Mouse (Mus musculus): ENCODE results near the gene Btnl10. TPM values are rescaled to one million over a fixed set of nuclear protein-coding genes. Genes with fewer than 3 reads are reported as not detected.
"Not testable (repeated sequence)": the region's sequence is repeated elsewhere in the genome, so short reads cannot be mapped to it uniquely, and the experiment has no call there.

Gene Btnl10
- polyA plus RNA-seq, 1 experiment from 2014 or later = not detected

GRCm38 (mm10) chr11:58944136-58944535, 26.4 kb downstream of the Btnl10 start:
- Histone ChIP-seq H3K36me3 (ENCODE audit: control insufficient read depth, insufficient read depth, low read length) (no peaks in the 10 kb centered on the region), H3K4me1 (ENCODE audit: control insufficient read depth, insufficient read depth, low read length) (peaks cover 8% of the 10 kb centered on the region; the same call in 1 of the 2 replicates), H3K27ac (ENCODE audit: low read depth, low read length) (peak overlapping the region; percentile 16; the same call in 1 of the 2 replicates), H3K4me3 (ENCODE audit: low read depth, low read length) (no peak overlapping the region), H3K27me3 (ENCODE audit: control insufficient read depth, insufficient read depth, low read length) (no peaks in the 10 kb centered on the region), H3K9me3 (ENCODE audit: control insufficient read depth, low read length) (no peaks in the 10 kb centered on the region), H3K4me2 (ENCODE audit: low read depth, low read length) (no peak overlapping the region), H3K9ac (replicated peaks; ENCODE audit: low read depth, low read length) (no peak overlapping the region; the same call in 1 of the 2 replicates)
- ATAC-seq (ENCODE audit: low read depth) = no peak
- WGBS = 60% methylated on average over 5 of the region's 5 CpGs

GRCm38 (mm10) chr11:58947306-58947705, 29.6 kb downstream of the Btnl10 start:
- Histone ChIP-seq H3K9me3 (ENCODE audit: control insufficient read depth, low read length) (no peaks in the 10 kb centered on the region), H3K36me3 (ENCODE audit: control insufficient read depth, insufficient read depth, low read length) (no peaks in the 10 kb centered on the region), H3K4me2 (ENCODE audit: low read depth, low read length) (peak overlapping the region; percentile 45), H3K27me3 (ENCODE audit: control insufficient read depth, insufficient read depth, low read length) (no peaks in the 10 kb centered on the region), H3K4me3 (ENCODE audit: low read depth, low read length) (peak overlapping the region; percentile 51), H3K27ac (ENCODE audit: low read depth, low read length) (peak overlapping the region; percentile 95), H3K9ac (replicated peaks; ENCODE audit: low read depth, low read length) (peak overlapping the region; percentile 53), H3K4me1 (ENCODE audit: control insufficient read depth, insufficient read depth, low read length) (peaks cover 19% of the 10 kb centered on the region)
- ATAC-seq (ENCODE audit: low read depth) = no peak
- 83% methylated on average over 3 of the region's 3 CpGs for WGBS

- ATAC-seq (ENCODE audit: low read depth) = peak; percentile 75
- H3K4me1 ChIP-seq (ENCODE audit: control insufficient read depth, insufficient read depth, low read length) = peaks cover 22% of the 10 kb centered on the region
- H3K4me2 ChIP-seq (ENCODE audit: low read depth, low read length) = peak overlapping the region; percentile 45
Observed at GRCm38 (mm10) chr11:58947798-58948528, 30.3 kb downstream of the Btnl10 start.

GRCm38 (mm10) chr11:58948542-58949479, 31.1 kb downstream of the Btnl10 start, which contains the start of gene Hist3h2ba:
TSS of gene Hist3h2ba (plus strand) at chr11:58948920.
- Histone ChIP-seq H3K9ac (replicated peaks; ENCODE audit: low read depth, low read length) (peak within 1 kb of the TSS; percentile 78), H3K4me1 (ENCODE audit: control insufficient read depth, insufficient read depth, low read length) (peaks cover 18% of the 10 kb centered on the region), H3K36me3 (ENCODE audit: control insufficient read depth, insufficient read depth, low read length) (no peaks in the 10 kb centered on the region), H3K27ac (ENCODE audit: low read depth, low read length) (peak within 1 kb of the TSS; percentile 95), H3K4me2 (ENCODE audit: low read depth, low read length) (peak within 1 kb of the TSS; percentile 45), H3K27me3 (ENCODE audit: control insufficient read depth, insufficient read depth, low read length) (no peaks in the 10 kb centered on the region), H3K9me3 (ENCODE audit: control insufficient read depth, low read length) (no peaks in the 10 kb centered on the region), H3K4me3 (ENCODE audit: low read depth, low read length) (peak within 1 kb of the TSS; percentile 51)
- under 1% methylated on average over 48 of the region's 48 CpGs for WGBS
- ATAC-seq (ENCODE audit: low read depth) = peak; percentile 93

More at GRCm38 (mm10) chr11:58947798-58948528, 30.3 kb downstream of the Btnl10 start:
- no peaks in the 10 kb centered on the region for H3K36me3 ChIP-seq (ENCODE audit: control insufficient read depth, insufficient read depth, low read length)
- no peaks in the 10 kb centered on the region for H3K9me3 ChIP-seq (ENCODE audit: control insufficient read depth, low read length)
- H3K27ac ChIP-seq (ENCODE audit: low read depth, low read length) = peak overlapping the region; percentile 95
- peak overlapping the region; percentile 53 for H3K9ac ChIP-seq (replicated peaks; ENCODE audit: low read depth, low read length)
- H3K27me3 ChIP-seq (ENCODE audit: control insufficient read depth, insufficient read depth, low read length) = no peaks in the 10 kb centered on the region
- H3K4me3 ChIP-seq (ENCODE audit: low read depth, low read length) = peak overlapping the region; percentile 51
- 9% methylated on average over 23 of the region's 23 CpGs for WGBS

GRCm38 (mm10) chr11:58949480-58950431, 32.0 kb downstream of the Btnl10 start:
- peaks cover 18% of the 10 kb centered on the region for H3K4me1 ChIP-seq (ENCODE audit: control insufficient read depth, insufficient read depth, low read length)
- WGBS = 3% methylated on average over 20 of the region's 20 CpGs
- H3K9ac ChIP-seq (replicated peaks; ENCODE audit: low read depth, low read length) = peak overlapping the region; percentile 78
- no peaks in the 10 kb centered on the region for H3K36me3 ChIP-seq (ENCODE audit: control insufficient read depth, insufficient read depth, low read length)
- peak overlapping the region; percentile 45 for H3K4me2 ChIP-seq (ENCODE audit: low read depth, low read length)
- peak; percentile 59 for ATAC-seq (ENCODE audit: low read depth)
- H3K27me3 ChIP-seq (ENCODE audit: control insufficient read depth, insufficient read depth, low read length) = no peaks in the 10 kb centered on the region
- H3K4me3 ChIP-seq (ENCODE audit: low read depth, low read length) = peak overlapping the region; percentile 51
- peak overlapping the region; percentile 95 for H3K27ac ChIP-seq (ENCODE audit: low read depth, low read length)
- no peaks in the 10 kb centered on the region for H3K9me3 ChIP-seq (ENCODE audit: control insufficient read depth, low read length)

- H3K27me3 ChIP-seq (ENCODE audit: control insufficient read depth, insufficient read depth, low read length) = no peaks in the 10 kb centered on the region
- WGBS = 59% methylated on average over 5 of the region's 5 CpGs
- H3K36me3 ChIP-seq (ENCODE audit: control insufficient read depth, insufficient read depth, low read length) = no peaks in the 10 kb centered on the region
- peak overlapping the region; percentile 45; the same call in 1 of the 2 replicates for H3K4me2 ChIP-seq (ENCODE audit: low read depth, low read length)
- H3K9ac ChIP-seq (replicated peaks; ENCODE audit: low read depth, low read length) = peak overlapping the region; percentile 78
- no peaks in the 10 kb centered on the region for H3K9me3 ChIP-seq (ENCODE audit: control insufficient read depth, low read length)
- peak overlapping the region; percentile 95 for H3K27ac ChIP-seq (ENCODE audit: low read depth, low read length)
- peaks cover 18% of the 10 kb centered on the region for H3K4me1 ChIP-seq (ENCODE audit: control insufficient read depth, insufficient read depth, low read length)
- no peak for ATAC-seq (ENCODE audit: low read depth)
- H3K4me3 ChIP-seq (ENCODE audit: low read depth, low read length) = no peak overlapping the region; the same call in 1 of the 2 replicates
Observed at GRCm38 (mm10) chr11:58951210-58951609, 33.5 kb downstream of the Btnl10 start.

GRCm38 (mm10) chr11:58953351-58954169, 35.9 kb downstream of the Btnl10 start:
- ATAC-seq (ENCODE audit: low read depth) = no peak; the same call in 1 of the 2 replicates
- H3K4me3 ChIP-seq (ENCODE audit: low read depth, low read length) = peak overlapping the region; percentile 83
- H3K9ac ChIP-seq (replicated peaks; ENCODE audit: low read depth, low read length) = peak overlapping the region; percentile 96
- under 1% methylated on average over 33 of the region's 33 CpGs for WGBS
- H3K4me1 ChIP-seq (ENCODE audit: control insufficient read depth, insufficient read depth, low read length) = peaks cover 34% of the 10 kb centered on the region
- no peaks in the 10 kb centered on the region for H3K9me3 ChIP-seq (ENCODE audit: control insufficient read depth, low read length)
- H3K4me2 ChIP-seq (ENCODE audit: low read depth, low read length) = peak overlapping the region; percentile 84
- no peaks in the 10 kb centered on the region for H3K36me3 ChIP-seq (ENCODE audit: control insufficient read depth, insufficient read depth, low read length)
- H3K27ac ChIP-seq (ENCODE audit: low read depth, low read length) = peak overlapping the region; percentile 100
- no peaks in the 10 kb centered on the region for H3K27me3 ChIP-seq (ENCODE audit: control insufficient read depth, insufficient read depth, low read length)

- not testable (repeated sequence) for H3K27me3 ChIP-seq (ENCODE audit: control insufficient read depth, insufficient read depth, low read length); H3K9me3 ChIP-seq (ENCODE audit: control insufficient read depth, low read length); H3K36me3 ChIP-seq (ENCODE audit: control insufficient read depth, insufficient read depth, low read length)
- H3K4me2 ChIP-seq (ENCODE audit: low read depth, low read length) = peak overlapping the region; percentile 84
- ATAC-seq (ENCODE audit: low read depth) = peak; percentile 31
- H3K9ac ChIP-seq (replicated peaks; ENCODE audit: low read depth, low read length) = peak overlapping the region; percentile 96
- H3K27ac ChIP-seq (ENCODE audit: low read depth, low read length) = peak overlapping the region; percentile 100
- H3K4me3 ChIP-seq (ENCODE audit: low read depth, low read length) = peak overlapping the region; percentile 83
- H3K4me1 ChIP-seq (ENCODE audit: control insufficient read depth, insufficient read depth, low read length) = peaks cover 34% of the 10 kb centered on the region
- 0% methylated on average over 17 of the region's 17 CpGs for WGBS
Observed at GRCm38 (mm10) chr11:58954170-58954419, 36.4 kb downstream of the Btnl10 start.
